Mouse (Mus musculus): ENCODE data around the gene Col6a4. TPM values are rescaled to one million over a fixed set of nuclear protein-coding genes. Genes with fewer than 3 reads are reported as not detected.

Col6a4 gene
- polyA plus RNA-seq, 1 experiment from 2014 or later: 0.47 TPM

DNA sequence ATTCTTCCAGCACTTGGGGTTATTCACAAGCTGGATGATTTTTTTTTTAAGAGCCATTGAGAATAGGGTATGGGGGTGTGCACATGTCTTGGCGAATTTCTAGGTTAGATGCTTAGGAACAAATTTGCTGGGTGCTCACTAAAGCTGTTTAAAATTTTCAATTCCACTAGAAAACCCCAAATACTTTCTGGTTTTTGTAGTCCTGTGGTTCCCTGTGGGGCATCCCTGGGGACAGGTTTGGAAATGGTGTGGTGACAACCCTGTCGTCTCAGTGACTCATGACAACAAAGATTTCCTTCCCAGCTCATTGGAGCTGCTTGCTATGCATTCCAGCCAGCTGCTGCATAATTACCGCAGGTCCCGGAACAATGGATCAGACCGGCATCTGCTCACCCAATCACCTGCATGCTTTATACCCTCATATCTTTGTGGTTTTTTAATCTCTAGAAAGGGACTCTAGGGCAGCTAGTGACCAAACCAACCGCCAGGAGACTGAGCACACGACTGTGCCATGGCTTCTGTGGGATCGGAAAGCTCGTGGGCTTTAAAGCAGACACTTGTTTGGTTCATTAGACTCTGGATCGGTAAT lies 111.6 kb downstream of the Col6a4 start:
- no peaks in the 10 kb centered on the region for H3K27me3 ChIP-seq (ENCODE audit: control insufficient read depth, insufficient read depth, low read depth, low read length)
- WGBS (ENCODE audit: insufficient replicate concordance): 30% methylated on average over 10 of the region's 10 CpGs
- H3K4me2 ChIP-seq (ENCODE audit: low read depth, low read length): no peak overlapping the region
- H3K27ac ChIP-seq (ENCODE audit: low read length): no peak overlapping the region
- H3K4me3 ChIP-seq (ENCODE audit: low read depth, low read length): no peak overlapping the region
- H3K36me3 ChIP-seq (ENCODE audit: control insufficient read depth, insufficient read depth): no peaks in the 10 kb centered on the region
- no peak for ATAC-seq (ENCODE audit: low read depth)
- no peak overlapping the region for H3K9ac ChIP-seq (ENCODE audit: low read depth, low read length)
- H3K4me1 ChIP-seq (ENCODE audit: control insufficient read depth, low read depth, low read length): no peaks in the 10 kb centered on the region
- no peaks in the 10 kb centered on the region for H3K9me3 ChIP-seq (replicated peaks; ENCODE audit: control insufficient read depth, low read length)

DNA sequence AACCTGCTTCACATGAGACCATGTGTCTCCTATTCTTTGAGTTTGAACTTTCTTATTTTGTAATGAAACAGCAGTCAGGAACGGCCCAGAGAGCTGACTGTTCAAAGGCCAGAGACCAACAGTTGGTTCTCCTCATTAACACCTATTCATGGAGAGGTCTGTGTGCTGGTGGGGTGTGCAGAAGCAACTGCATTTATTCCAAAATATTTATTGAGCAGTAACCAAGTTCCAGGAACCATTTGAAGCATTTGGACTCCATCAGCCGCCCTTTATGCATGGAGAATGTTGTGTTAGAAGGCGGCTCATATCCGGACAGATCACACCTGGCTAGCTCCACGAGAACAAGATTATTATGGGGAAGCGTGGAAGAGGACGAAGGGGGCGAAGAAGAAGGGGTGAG lies 118.1 kb downstream of the Col6a4 start:
- no peaks in the 10 kb centered on the region for H3K27me3 ChIP-seq (ENCODE audit: control insufficient read depth, insufficient read depth, low read depth, low read length)
- H3K4me3 ChIP-seq (ENCODE audit: low read depth, low read length): no peak overlapping the region
- 75% methylated on average over 8 of the region's 8 CpGs for WGBS (ENCODE audit: insufficient replicate concordance)
- H3K9ac ChIP-seq (ENCODE audit: low read depth, low read length): no peak overlapping the region
- H3K36me3 ChIP-seq (ENCODE audit: control insufficient read depth, insufficient read depth): no peaks in the 10 kb centered on the region
- H3K4me2 ChIP-seq (ENCODE audit: low read depth, low read length): no peak overlapping the region
- no peak for ATAC-seq (ENCODE audit: low read depth)
- no peaks in the 10 kb centered on the region for H3K4me1 ChIP-seq (ENCODE audit: control insufficient read depth, low read depth, low read length)
- no peaks in the 10 kb centered on the region; the same call in 1 of the 2 replicates for H3K9me3 ChIP-seq (replicated peaks; ENCODE audit: control insufficient read depth, low read length)
- no peak overlapping the region for H3K27ac ChIP-seq (ENCODE audit: low read length)

- Histone ChIP-seq H3K27ac (ENCODE audit: low read length) (no peak overlapping the region), H3K36me3 (ENCODE audit: control insufficient read depth, insufficient read depth) (no peaks in the 10 kb centered on the region), H3K9ac (ENCODE audit: low read depth, low read length) (no peak overlapping the region), H3K27me3 (ENCODE audit: control insufficient read depth, insufficient read depth, low read depth, low read length) (no peaks in the 10 kb centered on the region), H3K4me3 (ENCODE audit: low read depth, low read length) (no peak overlapping the region), H3K4me1 (ENCODE audit: control insufficient read depth, low read depth, low read length) (no peaks in the 10 kb centered on the region), H3K4me2 (ENCODE audit: low read depth, low read length) (peak overlapping the region; percentile 32), H3K9me3 (replicated peaks; ENCODE audit: control insufficient read depth, low read length) (no peaks in the 10 kb centered on the region; the same call in 1 of the 2 replicates)
- WGBS (ENCODE audit: insufficient replicate concordance): 13% methylated on average over 13 of the region's 13 CpGs
- ATAC-seq (ENCODE audit: low read depth): no peak
Observed at GRCm38 (mm10) chr9:105976871-105977270, 119.7 kb downstream of the Col6a4 start.

DNA sequence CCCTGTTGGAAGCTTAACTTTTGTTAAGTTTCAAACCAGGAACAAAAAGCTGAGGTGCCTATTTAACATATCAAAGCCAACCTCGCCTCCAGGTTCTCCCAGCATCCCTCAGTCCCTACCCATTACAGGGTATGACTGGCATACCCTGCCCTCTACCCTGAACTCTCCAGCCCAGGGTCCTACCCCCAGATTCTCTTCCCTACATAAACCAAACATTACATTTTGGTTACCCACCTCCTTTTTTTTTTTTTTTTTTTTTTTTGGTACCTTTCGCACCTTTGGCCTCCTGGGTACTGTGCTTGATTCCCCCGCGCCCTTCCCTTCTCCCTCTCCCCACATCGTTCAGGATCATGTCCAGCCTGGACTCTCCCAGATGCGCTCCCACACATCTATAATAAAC lies 120.3 kb downstream of the Col6a4 start:
- WGBS (ENCODE audit: insufficient replicate concordance): 43% methylated on average over 5 of the region's 6 CpGs
- Histone ChIP-seq H3K9ac (ENCODE audit: low read depth, low read length) (no peak overlapping the region), H3K27ac (ENCODE audit: low read length) (no peak overlapping the region), H3K4me2 (ENCODE audit: low read depth, low read length) (no peak overlapping the region), H3K4me1 (ENCODE audit: control insufficient read depth, low read depth, low read length) (no peaks in the 10 kb centered on the region), H3K36me3 (ENCODE audit: control insufficient read depth, insufficient read depth) (no peaks in the 10 kb centered on the region), H3K9me3 (replicated peaks; ENCODE audit: control insufficient read depth, low read length) (no peaks in the 10 kb centered on the region; the same call in 1 of the 2 replicates), H3K27me3 (ENCODE audit: control insufficient read depth, insufficient read depth, low read depth, low read length) (no peaks in the 10 kb centered on the region), H3K4me3 (ENCODE audit: low read depth, low read length) (no peak overlapping the region)
- no peak for ATAC-seq (ENCODE audit: low read depth)

GRCm38 (mm10) chr9:105973736-105974135 lies 122.8 kb downstream of the Col6a4 start:
- no peak for ATAC-seq (ENCODE audit: low read depth)

GRCm38 (mm10) chr9:105972031-105972430 lies 124.6 kb downstream of the Col6a4 start:
- Histone ChIP-seq H3K4me3 (ENCODE audit: low read depth, low read length) (no peak overlapping the region), H3K27ac (ENCODE audit: low read length) (no peak overlapping the region), H3K27me3 (ENCODE audit: control insufficient read depth, insufficient read depth, low read depth, low read length) (no peaks in the 10 kb centered on the region), H3K36me3 (ENCODE audit: control insufficient read depth, insufficient read depth) (no peaks in the 10 kb centered on the region), H3K9me3 (replicated peaks; ENCODE audit: control insufficient read depth, low read length) (no peaks in the 10 kb centered on the region; the same call in 1 of the 2 replicates), H3K4me1 (ENCODE audit: control insufficient read depth, low read depth, low read length) (no peaks in the 10 kb centered on the region), H3K9ac (ENCODE audit: low read depth, low read length) (no peak overlapping the region), H3K4me2 (ENCODE audit: low read depth, low read length) (no peak overlapping the region)
- 60% methylated on average over 3 of the region's 3 CpGs for WGBS (ENCODE audit: insufficient replicate concordance)
- ATAC-seq (ENCODE audit: low read depth): no peak

More at GRCm38 (mm10) chr9:105973736-105974135, 122.8 kb downstream of the Col6a4 start:
- no peaks in the 10 kb centered on the region for H3K27me3 ChIP-seq (ENCODE audit: control insufficient read depth, insufficient read depth, low read depth, low read length)
- WGBS (ENCODE audit: insufficient replicate concordance): 56% methylated on average over 1 of the region's 1 CpGs
- no peak overlapping the region for H3K4me3 ChIP-seq (ENCODE audit: low read depth, low read length)
- no peak overlapping the region for H3K27ac ChIP-seq (ENCODE audit: low read length)
- H3K4me2 ChIP-seq (ENCODE audit: low read depth, low read length): no peak overlapping the region
- H3K9me3 ChIP-seq (replicated peaks; ENCODE audit: control insufficient read depth, low read length): no peaks in the 10 kb centered on the region; the same call in 1 of the 2 replicates
- H3K36me3 ChIP-seq (ENCODE audit: control insufficient read depth, insufficient read depth): no peaks in the 10 kb centered on the region
- H3K4me1 ChIP-seq (ENCODE audit: control insufficient read depth, low read depth, low read length): no peaks in the 10 kb centered on the region
- no peak overlapping the region for H3K9ac ChIP-seq (ENCODE audit: low read depth, low read length)

DNA sequence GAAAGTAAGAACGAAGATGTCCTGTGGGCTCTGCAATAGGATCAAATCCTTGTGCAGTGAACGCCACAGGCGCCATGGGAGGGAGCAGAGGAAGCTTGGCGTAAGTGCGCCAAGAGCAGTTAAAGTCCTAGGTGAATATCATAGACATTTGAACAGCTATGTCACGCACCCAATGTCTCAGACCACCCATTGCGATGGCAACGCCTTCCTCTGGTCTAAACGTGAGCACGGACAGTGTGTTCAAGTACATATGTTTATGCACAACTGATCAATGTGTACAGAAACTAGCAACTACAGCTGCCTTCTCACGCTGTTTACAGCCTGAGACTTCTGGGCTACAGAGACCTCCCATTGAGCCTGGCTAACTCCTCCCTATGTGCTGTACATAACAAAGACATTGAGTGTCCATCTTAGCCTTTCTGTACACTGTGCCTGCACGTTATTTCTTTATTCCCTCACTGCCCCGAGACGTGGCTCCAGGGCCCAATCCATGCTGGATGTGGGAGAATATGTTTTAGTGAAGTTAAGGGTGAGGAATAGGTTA lies 125.2 kb downstream of the Col6a4 start:
- Histone ChIP-seq H3K4me1 (ENCODE audit: control insufficient read depth, low read depth, low read length) (no peaks in the 10 kb centered on the region), H3K36me3 (ENCODE audit: control insufficient read depth, insufficient read depth) (no peaks in the 10 kb centered on the region), H3K27ac (ENCODE audit: low read length) (no peak overlapping the region), H3K9ac (ENCODE audit: low read depth, low read length) (no peak overlapping the region), H3K4me2 (ENCODE audit: low read depth, low read length) (no peak overlapping the region), H3K9me3 (replicated peaks; ENCODE audit: control insufficient read depth, low read length) (no peaks in the 10 kb centered on the region; the same call in 1 of the 2 replicates), H3K27me3 (ENCODE audit: control insufficient read depth, insufficient read depth, low read depth, low read length) (no peaks in the 10 kb centered on the region), H3K4me3 (ENCODE audit: low read depth, low read length) (no peak overlapping the region)
- 73% methylated on average over 14 of the region's 14 CpGs for WGBS (ENCODE audit: insufficient replicate concordance)
- no peak for ATAC-seq (ENCODE audit: low read depth)

- Histone ChIP-seq H3K9me3 (replicated peaks; ENCODE audit: control insufficient read depth, low read length) (no peaks in the 10 kb centered on the region; the same call in 1 of the 2 replicates), H3K4me2 (ENCODE audit: low read depth, low read length) (no peak overlapping the region), H3K27ac (ENCODE audit: low read length) (no peak overlapping the region), H3K36me3 (ENCODE audit: control insufficient read depth, insufficient read depth) (no peaks in the 10 kb centered on the region), H3K27me3 (ENCODE audit: control insufficient read depth, insufficient read depth, low read depth, low read length) (no peaks in the 10 kb centered on the region), H3K9ac (ENCODE audit: low read depth, low read length) (no peak overlapping the region), H3K4me1 (ENCODE audit: control insufficient read depth, low read depth, low read length) (no peaks in the 10 kb centered on the region), H3K4me3 (ENCODE audit: low read depth, low read length) (no peak overlapping the region)
- no peak for ATAC-seq (ENCODE audit: low read depth)
- 59% methylated on average over 5 of the region's 5 CpGs for WGBS (ENCODE audit: insufficient replicate concordance)
Observed at GRCm38 (mm10) chr9:105970901-105971300, 125.7 kb downstream of the Col6a4 start.

DNA sequence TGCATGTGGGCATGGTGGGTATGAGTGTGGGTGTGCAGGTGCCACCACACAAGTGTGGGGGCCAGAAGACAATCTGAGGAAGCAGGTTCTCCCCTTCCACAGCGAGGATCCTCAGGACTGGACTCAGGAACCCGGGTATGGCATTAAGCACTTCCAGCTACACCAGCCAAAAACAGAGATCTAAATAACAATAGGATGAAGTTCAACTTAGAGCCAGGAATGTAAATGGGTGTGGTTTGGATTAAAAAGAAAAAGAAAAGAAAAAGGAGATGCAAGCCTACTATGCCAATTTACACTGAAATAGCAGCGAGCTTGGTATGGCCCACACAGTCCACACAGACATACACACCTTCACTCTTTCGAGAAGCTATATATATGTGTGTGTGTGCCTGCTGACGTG lies 128.6 kb downstream of the Col6a4 start:
- Histone ChIP-seq H3K27me3 (ENCODE audit: control insufficient read depth, insufficient read depth, low read depth, low read length) (no peaks in the 10 kb centered on the region), H3K9ac (ENCODE audit: low read depth, low read length) (no peak overlapping the region), H3K4me2 (ENCODE audit: low read depth, low read length) (no peak overlapping the region), H3K4me1 (ENCODE audit: control insufficient read depth, low read depth, low read length) (no peaks in the 10 kb centered on the region), H3K4me3 (ENCODE audit: low read depth, low read length) (no peak overlapping the region), H3K36me3 (ENCODE audit: control insufficient read depth, insufficient read depth) (no peaks in the 10 kb centered on the region), H3K9me3 (replicated peaks; ENCODE audit: control insufficient read depth, low read length) (no peaks in the 10 kb centered on the region), H3K27ac (ENCODE audit: low read length) (no peak overlapping the region)
- 59% methylated on average over 5 of the region's 5 CpGs for WGBS (ENCODE audit: insufficient replicate concordance)
- ATAC-seq (ENCODE audit: low read depth): no peak

Data from liver, embryonic 16.5 days (tissue).